In the genomic region with DNA sequence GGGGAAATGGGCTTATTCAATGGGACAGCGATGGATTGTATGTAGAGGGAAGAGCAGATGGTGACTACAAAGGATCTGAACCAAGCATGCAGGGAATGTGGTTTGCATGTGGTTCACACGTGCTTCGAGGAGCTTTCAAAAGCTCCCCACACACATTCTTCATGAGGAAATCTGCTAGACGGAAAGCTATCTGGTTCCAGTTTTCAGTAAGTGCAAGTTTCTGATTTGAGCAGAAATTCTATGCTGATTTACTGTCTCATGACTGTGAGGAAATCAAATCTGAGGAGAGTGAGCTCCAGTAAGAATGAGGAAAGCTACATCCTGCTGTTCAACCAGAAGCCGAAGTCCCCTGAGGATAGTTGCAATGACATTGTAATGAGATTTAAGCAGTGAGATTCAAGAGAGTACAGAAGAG, we compare ENCODE assay signal across 16 mouse cellular contexts. TPM values are rescaled to one million over a fixed set of nuclear protein-coding genes. Genes with fewer than 3 reads are reported as not detected.
DNase-seq lines count a peak whose midpoint lies in the region; ATAC-seq and TF ChIP-seq lines count a peak whose summit lies in the region.
"Had no signal": no experiment of that assay in that cellular context is flagged by ENCODE, and none has a peak within 500 bp of the region (broad histone marks: within the 10 kb centered on the region; RNA-seq: fewer than 3 reads in every experiment).

No protein-coding gene starts in this region.

- no peak overlapping the region for H3K4me2 ChIP-seq in embryonic facial prominence, embryonic 11.5 days (ENCODE audit: low read depth, low read length)
- H3K4me2 ChIP-seq in liver, embryonic 11.5 days: no peak overlapping the region
- no peak overlapping the region for H3K4me2 ChIP-seq in embryonic facial prominence, embryonic 15.5 days (replicated peaks)
- H3K4me2 ChIP-seq in myocyte (ENCODE audit: low read depth): peak overlapping the region; percentile 26
- H3K4me2 ChIP-seq: heart, embryonic 11.5 days; neural tube, embryonic 13.5 days had no signal

- H3ac ChIP-seq in myocyte (ENCODE audit: control insufficient read depth, insufficient read length): no peak overlapping the region

- TF ChIP-seq POLR2A in liver, adult 2 months (IDR thresholded peaks at IDR 0.05; ENCODE audit: extremely low read depth, insufficient read depth, low read length): no peak
- TF ChIP-seq POLR2A in myocyte (IDR thresholded peaks at IDR 0.05; ENCODE audit: insufficient read length, low read depth): no peak

- peak; percentile 53 for DNase-seq in embryonic facial prominence, embryonic 11.5 days (ENCODE audit: low spot score)
- no peak for DNase-seq in embryonic facial prominence, embryonic 10.5 days (ENCODE audit: low spot score)
- DNase-seq in liver, adult 2 months (ENCODE audit: extremely low read depth, low read depth, low spot score): peak; percentile 8
- no peak for DNase-seq in liver, embryonic 11.5 days (ENCODE audit: low spot score)
- no peak for DNase-seq in adrenal gland, adult 18-20 months (ENCODE audit: low spot score in 2 of 2)
- no peak for DNase-seq in gastrocnemius, postnatal 36 days
- DNase-seq: right cerebral cortex, postnatal 25 days had no signal

- WGBS in embryonic facial prominence, embryonic 11.5 days: 45% methylated on average over 5 of the region's 5 CpGs
- WGBS in embryonic facial prominence, embryonic 10.5 days: 75% methylated on average over 5 of the region's 5 CpGs
- 81% methylated on average over 5 of the region's 5 CpGs for WGBS in liver, adult 2 months
- 68% methylated on average over 5 of the region's 5 CpGs for WGBS in liver, embryonic 11.5 days
- WGBS in embryonic facial prominence, embryonic 15.5 days: 22% methylated on average over 5 of the region's 5 CpGs

- H3K9me3 ChIP-seq in embryonic facial prominence, embryonic 11.5 days (replicated peaks; ENCODE audit: control insufficient read depth, low read length): no peaks in the 10 kb centered on the region
- H3K9me3 ChIP-seq in embryonic facial prominence, embryonic 10.5 days: no peaks in the 10 kb centered on the region
- no peaks in the 10 kb centered on the region for H3K9me3 ChIP-seq in liver, embryonic 11.5 days (ENCODE audit: control insufficient read depth, low read length)
- no peaks in the 10 kb centered on the region for H3K9me3 ChIP-seq in embryonic facial prominence, embryonic 15.5 days (replicated peaks)
- H3K9me3 ChIP-seq: neural tube, embryonic 13.5 days had no signal

- no peaks in the 10 kb centered on the region for H3K36me3 ChIP-seq in embryonic facial prominence, embryonic 11.5 days (replicated peaks; ENCODE audit: control insufficient read depth, insufficient read depth, low read depth, low read length)
- H3K36me3 ChIP-seq in embryonic facial prominence, embryonic 10.5 days (replicated peaks): no peaks in the 10 kb centered on the region
- H3K36me3 ChIP-seq in liver, adult 2 months (ENCODE audit: control insufficient read depth, insufficient read depth, low read length): no peaks in the 10 kb centered on the region
- no peaks in the 10 kb centered on the region for H3K36me3 ChIP-seq in liver, embryonic 11.5 days (ENCODE audit: control insufficient read depth, insufficient read depth, low read length)
- H3K36me3 ChIP-seq in embryonic facial prominence, embryonic 15.5 days: no peaks in the 10 kb centered on the region
- H3K36me3 ChIP-seq in myocyte (ENCODE audit: control insufficient read depth, insufficient read depth): no peaks in the 10 kb centered on the region
- H3K36me3 ChIP-seq: neural tube, embryonic 13.5 days had no signal

- 0 out of 2 replicates have a peak, but pooled peaks have one; percentile 6 for ATAC-seq in embryonic facial prominence, embryonic 11.5 days (replicated peaks; ENCODE audit: insufficient number of reproducible peaks, low FRiP score, low TSS enrichment, low read depth)
- no peak for ATAC-seq in liver, embryonic 11.5 days (replicated peaks; ENCODE audit: low FRiP score)
- no peak for ATAC-seq in embryonic facial prominence, embryonic 15.5 days (ENCODE audit: insufficient number of reproducible peaks, low FRiP score, low TSS enrichment, low read depth)
- ATAC-seq: inflammation-experienced regulatory T-cells, adult 6 months had no signal

- H3K9ac ChIP-seq in embryonic facial prominence, embryonic 11.5 days (replicated peaks; ENCODE audit: low read length): no peak overlapping the region
- H3K9ac ChIP-seq in liver, adult 2 months (ENCODE audit: low read depth, low read length): no peak overlapping the region
- no peak overlapping the region for H3K9ac ChIP-seq in liver, embryonic 11.5 days (ENCODE audit: low read depth, low read length)
- no peak overlapping the region for H3K9ac ChIP-seq in embryonic facial prominence, embryonic 15.5 days
- H3K9ac ChIP-seq: liver, embryonic 14.5 days; neural tube, embryonic 13.5 days had no signal

- H3K4me1 ChIP-seq in embryonic facial prominence, embryonic 11.5 days (ENCODE audit: control insufficient read depth, insufficient read depth, low read length): no peaks in the 10 kb centered on the region
- no peaks in the 10 kb centered on the region for H3K4me1 ChIP-seq in embryonic facial prominence, embryonic 10.5 days
- no peaks in the 10 kb centered on the region for H3K4me1 ChIP-seq in liver, adult 2 months (ENCODE audit: control insufficient read depth, insufficient read depth, low read length)
- H3K4me1 ChIP-seq in liver, embryonic 11.5 days (replicated peaks; ENCODE audit: control insufficient read depth, insufficient read depth, low read length): no peaks in the 10 kb centered on the region
- peaks cover 10% of the 10 kb centered on the region; the same call in 1 of the 2 replicates for H3K4me1 ChIP-seq in embryonic facial prominence, embryonic 15.5 days
- H3K4me1 ChIP-seq: neural tube, embryonic 13.5 days had no signal

- H3K27me3 ChIP-seq in embryonic facial prominence, embryonic 11.5 days (ENCODE audit: control insufficient read depth, insufficient read depth, low read length): no peaks in the 10 kb centered on the region
- no peaks in the 10 kb centered on the region for H3K27me3 ChIP-seq in embryonic facial prominence, embryonic 10.5 days (replicated peaks; ENCODE audit: low read depth, poor library complexity, severe bottlenecking)
- H3K27me3 ChIP-seq in liver, adult 2 months (ENCODE audit: control insufficient read depth, insufficient read depth, low read length): no peaks in the 10 kb centered on the region
- no peaks in the 10 kb centered on the region for H3K27me3 ChIP-seq in liver, embryonic 11.5 days (replicated peaks; ENCODE audit: control insufficient read depth, insufficient read depth, low read length)
- no peaks in the 10 kb centered on the region for H3K27me3 ChIP-seq in embryonic facial prominence, embryonic 15.5 days
- no peaks in the 10 kb centered on the region for H3K27me3 ChIP-seq in myocyte (ENCODE audit: control insufficient read depth, insufficient read depth, insufficient read length)
- H3K27me3 ChIP-seq: neural tube, embryonic 13.5 days had no signal

- intact Hi-C loops in gastrocnemius, postnatal 36 days (cut with DNase I): no loop called here

- no peaks in the 10 kb centered on the region for H3K79me2 ChIP-seq in liver, adult 2 months (ENCODE audit: control insufficient read depth, insufficient read depth, low read length)
- no peaks in the 10 kb centered on the region for H3K79me2 ChIP-seq in myocyte (ENCODE audit: control insufficient read depth, insufficient read depth)

- H3K27ac ChIP-seq in embryonic facial prominence, embryonic 11.5 days (replicated peaks; ENCODE audit: low read depth, low read length): no peak overlapping the region
- H3K27ac ChIP-seq in embryonic facial prominence, embryonic 10.5 days (replicated peaks): no peak overlapping the region
- H3K27ac ChIP-seq in liver, adult 2 months (replicated peaks; ENCODE audit: insufficient read depth, low read depth, low read length): no peak overlapping the region
- H3K27ac ChIP-seq in liver, embryonic 11.5 days (ENCODE audit: low read depth, low read length): no peak overlapping the region
- peak overlapping the region; percentile 65 for H3K27ac ChIP-seq in embryonic facial prominence, embryonic 15.5 days (replicated peaks)
- H3K27ac ChIP-seq: liver, embryonic 14.5 days; neural tube, embryonic 13.5 days; stomach, postnatal 0 days had no signal

- TF ChIP-seq CTCF in liver, adult 2 months (IDR thresholded peaks at IDR 0.05; ENCODE audit: low read depth, low read length): no peak

- H3K4me3 ChIP-seq in embryonic facial prominence, embryonic 11.5 days (ENCODE audit: low read depth, low read length): no peak overlapping the region
- H3K4me3 ChIP-seq in embryonic facial prominence, embryonic 10.5 days: no peak overlapping the region
- H3K4me3 ChIP-seq in liver, adult 2 months (ENCODE audit: insufficient read depth, low read depth, low read length): no peak overlapping the region
- H3K4me3 ChIP-seq in liver, embryonic 11.5 days (ENCODE audit: low read depth, low read length): no peak overlapping the region
- no peak overlapping the region for H3K4me3 ChIP-seq in embryonic facial prominence, embryonic 15.5 days (replicated peaks)
- no peak overlapping the region for H3K4me3 ChIP-seq in myocyte
- H3K4me3 ChIP-seq: neural tube, embryonic 13.5 days had no signal

TF ChIP-seq in myocyte, 11 proteins besides CTCF, POLR2A, EP300 and RAD21:
- TF ChIP-seq MAX (IDR thresholded peaks at IDR 0.05; ENCODE audit: low read depth) (peak; percentile 54), MYOD1 (IDR thresholded peaks at IDR 0.05; ENCODE audit: control insufficient read depth in 1 of 3, insufficient read length in 2 of 3, low read depth in 2 of 3) (peak in 2 of 3 experiments; percentile 10 to 13), E2F4 (IDR thresholded peaks at IDR 0.05; ENCODE audit: insufficient read depth) (no peak)

RNA-seq across cellular contexts. Expression of gene Ch25h, which starts 39.8 kb away (rescaled TPM):
- polyA plus RNA-seq in embryonic facial prominence, embryonic 11.5 days (2014; fragmentation: Nextera tagmentation; extraction: Ambion mirVana): 1.1 and 2.3 TPM in 2 replicates
- polyA plus RNA-seq in embryonic facial prominence, embryonic 10.5 days (2016; fragmentation: Nextera tagmentation; extraction: Ambion mirVana): 0.25 and 0.72 TPM in 2 replicates
- 0.34 TPM in 1 of 2 replicates, not detected in the other for total RNA-seq in liver, adult 2 months (2014; rRNA removed)
- 0.09 and 0.22 TPM in 2 replicates for polyA plus RNA-seq in liver, adult 2 months (2012; rRNA removed)
- 0.82 and 1.5 TPM in 2 replicates for polyA plus RNA-seq in liver, embryonic 11.5 days (2014; fragmentation: Nextera tagmentation; extraction: Ambion mirVana)
- 11.2 and 13.6 TPM in 2 replicates for polyA plus RNA-seq in embryonic facial prominence, embryonic 15.5 days (2015; fragmentation: Nextera tagmentation; extraction: Ambion mirVana)
- polyA plus RNA-seq in myocyte (2012; fragmentation: generic; extraction: Trizol): 9.9 TPM
- 1 to 10 TPM in 1 of 2 experiments, under 1 TPM in 1; 0.60 to 1.7 TPM for total RNA-seq in adrenal gland, adult 18-20 months (2021)
- not detected for total RNA-seq in gastrocnemius, postnatal 36 days (2021)
- total RNA-seq: megakaryocyte, adult 5-6 weeks; MEL had no signal

Comparison
In these comparisons a context has a peak if more than half of its experiments do, and no peak if none do; other contexts are left out.
1. DNase-seq: peak in embryonic facial prominence, embryonic 11.5 days (single experiment) and liver, adult 2 months (single experiment); none in embryonic facial prominence, embryonic 10.5 days (single experiment), liver, embryonic 11.5 days (single experiment), adrenal gland, adult 18-20 months (0 of 2) and gastrocnemius, postnatal 36 days (0 of 2).